Mouse (Mus musculus) kidney, adult 2 months (tissue): ENCODE data around the gene Lrp5.

Source experiments
- CTCF ChIP-seq: fragments of 200-500 bp; conservative IDR thresholded peaks from 2 replicates; pipeline ENCODE4 v1.5.1; 2011; ENCODE audit warnings: low read depth, mild to moderate bottlenecking, control low read depth, low read length, moderate library complexity, mixed read lengths; ENCODE audit not compliant: insufficient read depth, insufficient read length
- POLR2A ChIP-seq: fragments of 200-500 bp; IDR thresholded peaks from one replicate; pipeline ENCODE4 v1.6.1; 2011; ENCODE audit warnings: low read depth, low read length, control low read depth

DNA sequence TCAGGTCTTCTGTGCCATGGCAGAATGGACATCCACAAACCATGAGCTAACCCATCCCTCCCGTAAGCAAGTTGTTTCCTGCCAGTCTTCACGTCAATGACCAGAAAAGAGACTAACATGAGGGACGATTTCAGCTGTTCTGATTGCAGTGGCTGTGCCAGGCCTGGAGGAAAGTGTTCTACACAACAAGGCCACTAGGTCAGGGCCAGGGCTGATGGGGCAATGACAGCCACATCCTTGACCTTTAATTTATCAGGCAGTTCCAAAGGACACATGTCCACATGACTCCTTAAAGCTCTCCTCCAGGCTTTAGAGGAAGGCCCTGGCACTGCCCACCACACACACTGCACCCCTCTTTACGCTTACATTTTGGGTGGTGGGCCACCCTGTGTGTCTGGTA is 9.1 kb upstream of the Lrp5 start:
- TF ChIP-seq CTCF = no peak
- TF ChIP-seq POLR2A = no peak
